19 mouse cellular contexts compared by ENCODE assay signal in the genomic region with DNA sequence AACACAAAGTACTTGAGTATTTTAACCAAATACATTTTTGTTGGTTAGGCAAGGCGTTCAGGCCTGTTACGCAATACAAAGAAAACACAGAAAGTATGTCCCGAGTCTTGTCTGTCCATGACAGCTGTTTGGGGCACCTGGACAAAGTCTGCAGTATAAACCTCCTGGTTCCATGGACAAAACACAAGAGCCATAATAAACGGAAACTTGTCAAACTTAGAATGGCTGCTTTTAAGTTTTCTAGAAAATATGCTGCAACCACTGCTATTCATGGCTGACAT.
DNase-seq lines count a peak whose midpoint lies in the region; ATAC-seq and TF ChIP-seq lines count a peak whose summit lies in the region.
"Had no signal": no experiment of that assay in that cellular context is flagged by ENCODE, and none has a peak within 500 bp of the region (broad histone marks: within the 10 kb centered on the region; RNA-seq: fewer than 3 reads in every experiment).

No protein-coding gene starts in this region.

- H3K36me3 ChIP-seq in liver, postnatal 0 days (replicated peaks; ENCODE audit: insufficient read depth, low read length): 0 out of 2 replicates have a peak, but pooled peaks cover 3% of the 10 kb centered on the region
- H3K36me3 ChIP-seq in liver, embryonic 11.5 days (ENCODE audit: control insufficient read depth, insufficient read depth, low read length): no peaks in the 10 kb centered on the region
- no peaks in the 10 kb centered on the region for H3K36me3 ChIP-seq in intestine, embryonic 16.5 days (ENCODE audit: control insufficient read depth, insufficient read depth, low read length)
- H3K36me3 ChIP-seq: embryonic facial prominence, embryonic 12.5 days; forebrain, embryonic 12.5 days; limb, embryonic 10.5 days; liver, embryonic 13.5 days; midbrain, embryonic 12.5 days had no signal

- 0 out of 2 replicates have a peak, but pooled peaks cover 8% of the 10 kb centered on the region for H3K4me1 ChIP-seq in liver, postnatal 0 days (ENCODE audit: insufficient read depth)
- no peaks in the 10 kb centered on the region; the same call in 1 of the 2 replicates for H3K4me1 ChIP-seq in liver, embryonic 11.5 days (replicated peaks; ENCODE audit: control insufficient read depth, insufficient read depth, low read length)
- H3K4me1 ChIP-seq in intestine, embryonic 16.5 days (ENCODE audit: control insufficient read depth, insufficient read depth, low read length): peaks cover 16% of the 10 kb centered on the region
- H3K4me1 ChIP-seq: midbrain, embryonic 12.5 days had no signal

- 50% methylated on average over 4 of the region's 4 CpGs for WGBS in liver, postnatal 0 days (ENCODE audit: insufficient replicate concordance)
- 72% methylated on average over 4 of the region's 4 CpGs for WGBS in liver, embryonic 11.5 days
- 41% methylated on average over 4 of the region's 4 CpGs for WGBS in intestine, embryonic 16.5 days

- peak overlapping the region; percentile 51; the same call in 1 of the 2 replicates for H3K27ac ChIP-seq in liver, postnatal 0 days (ENCODE audit: low read depth)
- no peak overlapping the region for H3K27ac ChIP-seq in liver, embryonic 11.5 days (ENCODE audit: low read depth, low read length)
- 0 out of 2 replicates have a peak overlapping the region, but pooled peaks have one; percentile 10 for H3K27ac ChIP-seq in intestine, embryonic 16.5 days (ENCODE audit: low read length)
- H3K27ac ChIP-seq: embryonic facial prominence, embryonic 12.5 days; forebrain, embryonic 12.5 days; heart, embryonic 10.5 days; hindbrain, embryonic 14.5 days; limb, embryonic 10.5 days; liver, embryonic 13.5 days; midbrain, embryonic 12.5 days had no signal

- DNase-seq in liver, postnatal 0 days: no peak
- DNase-seq in liver, embryonic 11.5 days (ENCODE audit: low spot score): no peak
- peak; percentile 43 for DNase-seq in adipocyte (ENCODE audit: low spot score)
- no peak for DNase-seq in left cerebral cortex, adult 11 months (ENCODE audit: low spot score)
- no peak for DNase-seq in embryo, embryonic 11 days
- DNase-seq in frontal cortex, postnatal 14 days (ENCODE audit: low spot score in 2 of 2): no peak
- DNase-seq: adrenal gland, adult 8-10 months; cerebellum, adult 18-20 months; cerebellum, postnatal 14 days; heart, postnatal 4 days; liver, embryonic 13.5 days; lung, postnatal 14 days had no signal

- TF ChIP-seq CTCF in liver, postnatal 0 days (IDR thresholded peaks at IDR 0.05; ENCODE audit: low read depth): no peak

- H3K4me3 ChIP-seq in liver, postnatal 0 days (ENCODE audit: low read depth, low read length): no peak overlapping the region
- H3K4me3 ChIP-seq in liver, embryonic 11.5 days (ENCODE audit: low read depth, low read length): no peak overlapping the region
- no peak overlapping the region for H3K4me3 ChIP-seq in intestine, embryonic 16.5 days (ENCODE audit: low read length)
- H3K4me3 ChIP-seq: embryonic facial prominence, embryonic 12.5 days; forebrain, embryonic 12.5 days; heart, embryonic 10.5 days; limb, embryonic 10.5 days; liver, embryonic 13.5 days; midbrain, embryonic 12.5 days had no signal

- no peak overlapping the region for H3K4me2 ChIP-seq in liver, postnatal 0 days (ENCODE audit: low read depth, low read length)
- H3K4me2 ChIP-seq in liver, embryonic 11.5 days: no peak overlapping the region
- no peak overlapping the region for H3K4me2 ChIP-seq in intestine, embryonic 16.5 days (ENCODE audit: low read depth, low read length)
- H3K4me2 ChIP-seq: embryonic facial prominence, embryonic 12.5 days; forebrain, embryonic 12.5 days; hindbrain, embryonic 14.5 days; liver, embryonic 13.5 days; midbrain, embryonic 12.5 days had no signal

- no peak for TF ChIP-seq EP300 in liver, postnatal 0 days (IDR thresholded peaks at IDR 0.05; ENCODE audit: low read depth)

- H3K27me3 ChIP-seq in liver, postnatal 0 days (ENCODE audit: insufficient read depth, low read length): no peaks in the 10 kb centered on the region
- no peaks in the 10 kb centered on the region for H3K27me3 ChIP-seq in liver, embryonic 11.5 days (replicated peaks; ENCODE audit: control insufficient read depth, insufficient read depth, low read length)
- no peaks in the 10 kb centered on the region for H3K27me3 ChIP-seq in intestine, embryonic 16.5 days (replicated peaks; ENCODE audit: control insufficient read depth, insufficient read depth, low read length)
- H3K27me3 ChIP-seq: forebrain, embryonic 12.5 days; liver, embryonic 13.5 days; midbrain, embryonic 12.5 days had no signal

- no peak overlapping the region for H3K9ac ChIP-seq in liver, postnatal 0 days (replicated peaks)
- H3K9ac ChIP-seq in liver, embryonic 11.5 days (ENCODE audit: low read depth, low read length): no peak overlapping the region
- no peak overlapping the region for H3K9ac ChIP-seq in intestine, embryonic 16.5 days (ENCODE audit: low read depth, low read length)
- H3K9ac ChIP-seq: embryonic facial prominence, embryonic 12.5 days; forebrain, embryonic 12.5 days; hindbrain, embryonic 14.5 days; liver, embryonic 13.5 days; midbrain, embryonic 12.5 days had no signal

- no peaks in the 10 kb centered on the region for H3K9me3 ChIP-seq in liver, postnatal 0 days (ENCODE audit: low read length)
- H3K9me3 ChIP-seq in liver, embryonic 11.5 days (ENCODE audit: control insufficient read depth, low read length): no peaks in the 10 kb centered on the region
- no peaks in the 10 kb centered on the region for H3K9me3 ChIP-seq in intestine, embryonic 16.5 days (ENCODE audit: control insufficient read depth, low read length)
- H3K9me3 ChIP-seq: embryonic facial prominence, embryonic 12.5 days; forebrain, embryonic 12.5 days; heart, embryonic 10.5 days; limb, embryonic 10.5 days; liver, embryonic 13.5 days; midbrain, embryonic 12.5 days had no signal

- ATAC-seq in liver, postnatal 0 days: 0 out of 2 replicates have a peak, but pooled peaks have one; percentile 36
- ATAC-seq in liver, embryonic 11.5 days (replicated peaks; ENCODE audit: low FRiP score): no peak
- ATAC-seq in intestine, embryonic 16.5 days: peak; percentile 44
